Mouse (Mus musculus) heart, adult 2 months (tissue): ENCODE results near the gene Inafm1. TPM values are rescaled to one million over a fixed set of nuclear protein-coding genes. Genes with fewer than 3 reads are reported as not detected.

ENCODE experiments used
- DNase-seq, 2 experiments: peaks; one replicate each; pipeline ENCODE4 v3.0.0; 2021
- H3K27ac ChIP-seq: fragments of 200-600 bp; 2 replicates; pipeline ENCODE4 v1.8.1; 2022
- H3K27me3 ChIP-seq: fragments of 200-500 bp; 2 replicates; pipeline ENCODE4 v1.6.1; 2012; ENCODE audit warnings: mild to moderate bottlenecking, low read length, inconsistent platforms, mixed read lengths; ENCODE audit not compliant: control insufficient read depth, insufficient read depth
- H3K36me3 ChIP-seq: fragments of 200-500 bp; 2 replicates; pipeline ENCODE4 v1.6.1; 2012; ENCODE audit warnings: low read length, inconsistent platforms; ENCODE audit not compliant: control insufficient read depth, insufficient read depth
- H3K4me1 ChIP-seq: fragments of 200-500 bp; 2 replicates; pipeline ENCODE4 v1.6.1; 2011; ENCODE audit warnings: low read length; ENCODE audit not compliant: control insufficient read depth, insufficient read depth
- H3K4me3 ChIP-seq: fragments of 200-600 bp; 2 replicates; pipeline ENCODE4 v1.8.1; 2022
- H3K79me2 ChIP-seq: fragments of 200-500 bp; replicated peaks from 2 replicates; pipeline ENCODE4 v1.6.1; 2012; ENCODE audit warnings: mild to moderate bottlenecking, inconsistent platforms, low read length, moderate library complexity, mixed read lengths; ENCODE audit not compliant: control insufficient read depth, insufficient read depth
- H3K9ac ChIP-seq: fragments of 200-500 bp; 2 replicates; pipeline ENCODE4 v1.6.1; 2012; ENCODE audit warnings: low read depth, mild to moderate bottlenecking, control low read depth, inconsistent platforms, low read length, mixed read lengths
- CTCF ChIP-seq: fragments of 200-600 bp; IDR thresholded peaks from 2 replicates; pipeline ENCODE4 v1.8.1; 2022; ENCODE audit warnings: antibody characterized with exemption, mild to moderate bottlenecking, moderate library complexity
- EP300 ChIP-seq: fragments of 200-500 bp; IDR thresholded peaks from 2 replicates; pipeline ENCODE4 v1.6.1; 2011; ENCODE audit warnings: low read depth, low read length, control low read depth; ENCODE audit not compliant: insufficient read depth
- POLR2A ChIP-seq: fragments of 200-500 bp; IDR thresholded peaks from 2 replicates; pipeline ENCODE4 v1.6.1; 2011; ENCODE audit warnings: mild to moderate bottlenecking, low read depth, low read length, control low read depth; ENCODE audit not compliant: insufficient read depth
- WGBS: fragments of 180-500 bp; shearing (Covaris S2); methylation state at CpG from one replicate; pipeline ENCODE4 v1.1.7; 2018; 5-methylcytosine and 5-hydroxymethylcytosine counted together
- intact Hi-C: fragments of 180-260 bp; cut with DNase I; formaldehyde crosslinking; loops from one replicate; pipeline ENCODE4 v1.15.1; 2025
- polyA plus RNA-seq: library from polyadenylated mRNA; depleted of rRNA; stranded (reverse); fragments of >200 nt; gene quantifications from 2 replicates; pipeline ENCODE4 v1.2.3, GENCODE M21; 2012
- total RNA-seq, 2 experiments: library from RNA; stranded (reverse); gene quantifications; 2 replicates each; pipeline ENCODE4 v1.2.3; 2021

Gene Inafm1
- total and polyA plus RNA-seq, 3 experiments: 15.4 to 17.4 (median 16.3) TPM

- no peak overlapping the region for H3K4me3 ChIP-seq
- H3K4me1 ChIP-seq: no peaks in the 10 kb centered on the region
- intact Hi-C loops: no loop called here
- H3K79me2 ChIP-seq: no peaks in the 10 kb centered on the region
- TF ChIP-seq EP300 (no peak), CTCF (no peak), POLR2A (no peak)
- no peaks in the 10 kb centered on the region for H3K27me3 ChIP-seq
- no peak for DNase-seq
- no peak overlapping the region for H3K27ac ChIP-seq
- H3K9ac ChIP-seq: no peak overlapping the region
- 18% methylated on average over 4 of the region's 4 CpGs for WGBS
- H3K36me3 ChIP-seq: no peaks in the 10 kb centered on the region
Measured at GRCm38 (mm10) chr7:16254195-16254594, 19.2 kb downstream of the Inafm1 start.

GRCm38 (mm10) chr7:16250687-16251086 lies 22.7 kb downstream of the Inafm1 start:
- TF ChIP-seq EP300 (no peak), POLR2A (no peak), CTCF (no peak)
- no peaks in the 10 kb centered on the region for H3K4me1 ChIP-seq
- intact Hi-C loops: no loop called here

GRCm38 (mm10) chr7:16245958-16246357 lies 27.5 kb downstream of the Inafm1 start:
- H3K36me3 ChIP-seq: no peaks in the 10 kb centered on the region

More at GRCm38 (mm10) chr7:16250687-16251086, 22.7 kb downstream of the Inafm1 start:
- Histone ChIP-seq H3K36me3 (no peaks in the 10 kb centered on the region), H3K79me2 (no peaks in the 10 kb centered on the region), H3K4me3 (no peak overlapping the region), H3K9ac (no peak overlapping the region), H3K27me3 (no peaks in the 10 kb centered on the region), H3K27ac (no peak overlapping the region)
- no peak for DNase-seq
- 63% methylated on average over 5 of the region's 5 CpGs for WGBS

GRCm38 (mm10) chr7:16244067-16244466 lies 29.4 kb downstream of the Inafm1 start, which contains the start of gene C5ar2:
Gene C5ar2 (minus strand): TSS chr7:16244154.
- Histone ChIP-seq H3K9ac (no peak within 1 kb of the TSS), H3K27me3 (no peaks in the 10 kb centered on the region), H3K4me1 (peaks cover 4% of the 10 kb centered on the region), H3K4me3 (no peak within 1 kb of the TSS), H3K79me2 (no peaks in the 10 kb centered on the region), H3K27ac (peak within 1 kb of the TSS; percentile 28), H3K36me3 (no peaks in the 10 kb centered on the region)
- TF ChIP-seq POLR2A: 0 out of 2 replicates have a peak, but pooled peaks have one; percentile 25
- no peak for TF ChIP-seq CTCF
- no peak for TF ChIP-seq EP300
- DNase-seq: peak in 1 of 2 experiments; percentile 48
- intact Hi-C loops: no loop called here
- WGBS: 45% methylated on average over 5 of the region's 5 CpGs

More at GRCm38 (mm10) chr7:16245958-16246357, 27.5 kb downstream of the Inafm1 start:
- Histone ChIP-seq H3K27me3 (no peaks in the 10 kb centered on the region), H3K79me2 (no peaks in the 10 kb centered on the region), H3K4me3 (no peak overlapping the region), H3K27ac (no peak overlapping the region), H3K4me1 (no peaks in the 10 kb centered on the region; the same call in 1 of the 2 replicates), H3K9ac (no peak overlapping the region)
- 24% methylated on average over 2 of the region's 4 CpGs for WGBS
- intact Hi-C loops: loop anchor here (5.0 kb wide), 1 partner anchor 34 kb away; no protein-coding TSS in a partner anchor
- TF ChIP-seq CTCF (no peak), POLR2A (no peak), EP300 (no peak)
- DNase-seq: no peak

GRCm38 (mm10) chr7:16242198-16242597 lies 31.2 kb downstream of the Inafm1 start:
- H3K4me1 ChIP-seq: peaks cover 4% of the 10 kb centered on the region
- H3K4me3 ChIP-seq: no peak overlapping the region
- intact Hi-C loops: no loop called here
- H3K9ac ChIP-seq: no peak overlapping the region
- no peak for DNase-seq
- H3K36me3 ChIP-seq: no peaks in the 10 kb centered on the region
- no peaks in the 10 kb centered on the region for H3K79me2 ChIP-seq
- no peaks in the 10 kb centered on the region for H3K27me3 ChIP-seq
- no peak for TF ChIP-seq POLR2A
- no peak for TF ChIP-seq EP300
- TF ChIP-seq CTCF: no peak
- 75% methylated on average over 6 of the region's 6 CpGs for WGBS
- H3K27ac ChIP-seq: no peak overlapping the region; the same call in 1 of the 2 replicates

GRCm38 (mm10) chr7:16241787-16242186 lies 31.6 kb downstream of the Inafm1 start:
- TF ChIP-seq POLR2A (no peak), CTCF (peak; percentile 23; the same call in 1 of the 2 replicates)
- H3K27me3 ChIP-seq: no peaks in the 10 kb centered on the region
- H3K36me3 ChIP-seq: no peaks in the 10 kb centered on the region
- no peaks in the 10 kb centered on the region for H3K79me2 ChIP-seq
- no peak overlapping the region for H3K9ac ChIP-seq
- intact Hi-C loops: no loop called here
- H3K4me3 ChIP-seq: no peak overlapping the region
- peaks cover 4% of the 10 kb centered on the region for H3K4me1 ChIP-seq
- WGBS: 44% methylated on average over 11 of the region's 11 CpGs
- H3K27ac ChIP-seq: peak overlapping the region; percentile 16; the same call in 1 of the 2 replicates
- no peak for DNase-seq
